Mouse (Mus musculus) urinary bladder, postnatal 10 days (tissue): ENCODE measurements around the gene Cep131.
A peak's percentile ranks its signal among the peaks of the same experiment; 100 is the strongest.

ENCODE experiments used
- DNase-seq: peaks from one replicate; pipeline ENCODE4 v3.0.0; 2022; ENCODE audit warnings: low spot score

Gene Cep131

GRCm38 (mm10) chr11:120086702-120087152, at the start of gene Cep131:
Gene Cep131 (minus strand): TSS chr11:120086827.
- peak; percentile 93 for DNase-seq

DNA sequence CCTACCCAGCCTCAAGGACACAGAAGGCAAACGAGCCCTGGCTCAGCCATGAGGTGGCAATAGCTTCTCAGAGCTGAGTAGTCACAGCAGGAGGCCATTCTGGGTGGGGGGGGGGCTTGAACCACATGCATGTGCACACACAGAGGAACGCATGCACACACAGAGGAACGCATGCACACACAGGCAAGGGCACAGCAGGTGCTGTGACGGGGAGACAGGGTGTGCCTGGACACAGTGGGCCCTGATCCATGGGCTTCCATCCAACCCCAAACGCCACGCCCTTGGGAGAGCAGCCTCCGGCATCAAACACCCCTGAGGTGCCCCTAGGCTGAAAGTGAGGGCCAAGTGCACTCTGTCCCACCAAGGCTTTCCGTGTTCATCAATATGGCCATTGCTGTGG, 49.6 kb upstream of the Cep131 start:
- no peak for DNase-seq

DNA sequence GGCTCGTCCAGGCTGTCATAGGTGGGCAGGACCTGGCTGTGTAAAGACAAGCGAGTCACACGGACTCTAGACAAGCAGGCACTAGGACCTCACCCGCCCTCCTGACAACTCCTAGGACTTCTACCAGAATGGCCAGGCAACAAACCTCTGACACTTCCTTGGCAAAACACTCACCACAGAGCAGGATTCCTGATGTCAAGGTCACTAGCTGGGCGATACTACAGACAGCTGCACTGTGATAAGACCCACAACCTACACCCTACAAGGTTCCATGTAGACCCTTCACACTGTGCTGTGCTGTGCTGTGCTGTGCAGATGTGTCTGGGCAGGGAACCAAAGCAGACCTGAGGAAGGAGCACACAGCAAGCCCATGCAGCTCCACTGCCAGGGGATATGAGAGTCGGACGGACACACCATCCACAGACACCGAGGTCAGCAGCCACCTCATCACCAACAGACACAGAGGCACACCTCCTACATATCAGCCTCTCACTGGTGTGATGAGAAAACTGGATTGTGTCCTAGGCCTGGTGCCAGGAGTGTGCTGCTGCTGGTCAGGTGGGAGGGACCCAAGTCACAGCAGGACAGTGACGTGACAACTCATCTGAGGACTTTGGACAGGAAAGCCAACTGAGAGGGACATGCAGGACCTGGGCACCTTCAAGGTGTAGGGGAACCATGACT, 48.4 kb upstream of the Cep131 start:
- DNase-seq: no peak

- no peak for DNase-seq
These were observed 47.5 kb upstream of the Cep131 start for GRCm38 (mm10) chr11:120134148-120134547.

DNA sequence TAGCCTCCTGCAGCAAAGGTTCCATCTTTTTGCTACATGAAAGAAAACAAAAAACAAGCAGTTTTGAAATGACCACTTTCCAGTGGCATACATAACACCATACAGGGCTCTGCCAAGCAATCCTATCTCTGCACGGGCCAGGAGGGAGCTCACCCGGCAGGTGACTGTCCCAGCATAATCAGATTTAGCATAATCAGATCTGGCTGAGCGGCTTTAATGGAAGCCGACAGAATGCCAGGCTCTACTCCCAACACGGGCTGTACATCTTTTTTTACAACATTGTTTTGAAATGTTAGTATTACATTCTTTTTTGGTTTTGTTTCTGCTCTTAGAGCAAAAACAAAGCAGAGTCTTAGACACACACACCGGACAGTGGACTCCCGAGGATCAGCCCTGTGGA, 42.7 kb upstream of the Cep131 start:
- no peak for DNase-seq

DNA sequence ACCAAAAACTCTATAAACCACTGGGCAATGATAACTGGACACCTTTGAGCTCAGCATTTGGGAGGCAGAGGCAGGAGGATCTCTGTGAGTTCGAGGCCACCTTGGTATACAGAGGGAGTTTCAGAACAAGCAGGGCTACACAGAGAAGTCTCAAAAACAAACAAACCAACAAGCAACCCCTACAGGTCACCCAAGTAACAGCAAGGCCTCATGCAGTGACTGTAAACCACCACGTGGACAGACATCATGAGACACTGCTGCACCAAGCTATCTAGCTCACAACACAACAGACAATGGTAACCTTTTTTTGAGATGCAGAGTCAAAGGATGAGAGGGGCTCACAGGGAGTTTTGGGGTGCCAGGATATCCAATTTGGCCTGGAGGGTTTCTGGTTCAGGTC, 40.2 kb upstream of the Cep131 start:
- DNase-seq: no peak

DNA sequence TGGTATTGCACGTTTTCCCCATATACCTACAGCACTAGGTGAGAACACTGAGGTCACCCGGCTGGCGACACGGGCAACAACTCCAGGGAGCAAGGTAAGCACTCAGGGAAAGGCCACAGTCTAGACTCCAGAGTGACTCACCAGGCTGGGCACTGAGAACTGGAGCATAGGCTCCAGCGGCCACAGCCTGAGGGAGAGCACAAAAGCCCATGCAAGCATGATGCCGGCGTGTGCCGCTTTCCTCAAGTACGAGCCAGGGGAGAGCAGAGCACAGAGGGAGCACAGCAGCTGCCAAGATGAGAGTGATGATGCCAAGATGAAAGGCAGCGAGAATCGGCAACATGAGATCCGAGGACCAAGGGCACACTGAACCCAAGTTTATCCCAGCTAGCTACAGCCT, 35.5 kb upstream of the Cep131 start:
- DNase-seq: no peak

- no peak for DNase-seq
These were observed 34.2 kb upstream of the Cep131 start for GRCm38 (mm10) chr11:120120642-120121420.

DNA sequence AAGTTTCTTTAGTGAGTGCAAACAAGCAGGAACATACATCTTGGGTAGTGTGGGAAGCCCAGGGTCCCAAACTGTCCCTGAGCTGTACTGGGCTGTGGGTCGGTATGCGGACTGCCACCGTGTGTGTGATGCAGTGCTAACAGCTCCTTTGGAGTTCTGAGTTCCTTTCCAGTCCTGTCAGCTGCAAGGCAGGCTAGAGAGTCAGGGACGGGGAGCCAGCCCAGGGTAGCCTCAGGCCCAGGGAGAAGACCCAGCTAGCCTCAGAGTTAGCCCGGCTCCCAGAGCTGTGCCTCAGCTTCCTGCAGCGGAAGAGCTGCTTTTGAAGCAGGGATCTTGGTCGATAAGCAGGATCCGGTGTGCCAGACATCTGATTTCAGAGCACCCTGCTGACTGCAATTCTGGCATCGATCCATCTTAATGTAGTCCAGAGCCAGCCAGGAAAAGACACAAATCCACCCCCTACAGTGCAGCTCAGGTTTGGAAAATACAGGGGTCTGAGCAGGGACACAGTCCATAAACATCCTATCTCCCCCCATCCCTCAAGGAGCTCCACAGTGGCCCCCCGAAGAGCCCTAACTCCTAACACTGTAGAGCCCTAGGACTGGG, 33.4 kb upstream of the Cep131 start:
- DNase-seq: no peak

DNA sequence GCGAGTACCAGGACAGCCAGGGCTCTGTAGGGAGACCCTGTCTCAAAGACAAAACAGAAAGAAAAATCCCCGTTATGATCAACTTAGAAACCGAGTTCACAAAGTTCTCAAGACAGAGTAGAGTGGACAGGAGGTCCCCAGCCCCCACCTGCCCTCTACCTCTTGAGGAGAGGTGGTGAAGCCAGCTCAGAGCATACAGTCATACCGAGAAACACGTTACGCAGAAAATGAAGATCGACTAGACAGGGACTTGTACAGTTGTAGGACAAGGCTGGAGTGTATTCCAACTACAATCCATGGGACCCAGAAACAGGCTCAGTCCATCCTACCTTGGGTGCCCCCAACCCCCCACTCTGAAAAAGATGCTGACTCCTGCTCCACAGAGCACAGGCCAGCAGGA, 32.5 kb upstream of the Cep131 start:
- no peak for DNase-seq

DNA sequence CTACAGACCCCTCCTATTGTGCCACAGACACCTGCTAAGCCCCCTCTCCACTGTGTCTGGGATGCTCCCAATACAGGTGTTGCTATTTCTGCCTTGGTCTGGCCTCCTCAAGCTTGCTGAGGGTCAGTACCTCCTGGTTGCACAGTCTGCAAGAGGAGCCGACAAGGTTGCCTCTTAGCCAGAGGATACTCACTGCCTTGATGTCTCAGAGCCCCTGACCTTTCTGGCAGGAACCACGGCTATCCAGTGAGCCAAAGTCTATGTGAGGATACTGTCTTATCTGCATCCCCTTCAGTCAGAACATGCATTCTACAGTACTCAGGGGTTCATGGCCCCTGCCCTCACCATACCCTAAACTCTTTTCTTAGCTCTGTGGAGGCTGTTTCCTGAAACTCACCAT, 31.0 kb upstream of the Cep131 start:
- DNase-seq: no peak

DNA sequence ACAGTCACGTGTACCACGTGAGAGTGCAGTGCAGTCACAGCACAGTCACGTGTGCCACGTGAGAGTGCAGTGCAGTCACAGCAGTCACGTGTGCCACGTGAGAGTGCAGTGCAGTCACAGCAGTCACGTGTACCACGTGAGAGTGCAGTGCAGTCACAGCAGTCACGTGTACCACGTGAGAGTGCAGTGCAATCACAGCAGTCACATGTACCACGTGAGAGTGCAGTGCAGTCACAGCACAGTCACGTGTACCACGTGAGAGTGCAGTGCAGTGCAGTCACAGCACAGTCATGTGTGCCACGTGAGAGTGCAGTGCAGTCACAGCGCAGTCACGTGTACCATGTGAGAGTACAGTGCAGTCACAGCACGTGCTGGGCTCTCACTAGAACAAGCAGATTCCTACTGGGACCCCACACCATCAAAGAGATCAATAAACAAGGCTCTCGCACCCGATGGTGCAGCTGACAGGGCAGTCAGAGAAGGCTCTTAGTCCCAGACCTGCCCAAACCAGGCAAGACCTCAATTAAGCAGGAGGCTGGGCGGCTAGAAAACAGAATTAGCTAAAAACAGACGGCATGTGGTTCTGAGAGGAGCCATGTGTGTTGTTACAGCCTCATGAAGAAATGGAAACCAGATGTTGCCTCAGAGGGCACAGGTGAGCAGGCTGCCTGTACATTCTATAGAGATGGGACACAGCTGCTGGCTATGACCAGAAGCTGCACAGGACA, 28.0 kb upstream of the Cep131 start:
- DNase-seq: no peak

DNA sequence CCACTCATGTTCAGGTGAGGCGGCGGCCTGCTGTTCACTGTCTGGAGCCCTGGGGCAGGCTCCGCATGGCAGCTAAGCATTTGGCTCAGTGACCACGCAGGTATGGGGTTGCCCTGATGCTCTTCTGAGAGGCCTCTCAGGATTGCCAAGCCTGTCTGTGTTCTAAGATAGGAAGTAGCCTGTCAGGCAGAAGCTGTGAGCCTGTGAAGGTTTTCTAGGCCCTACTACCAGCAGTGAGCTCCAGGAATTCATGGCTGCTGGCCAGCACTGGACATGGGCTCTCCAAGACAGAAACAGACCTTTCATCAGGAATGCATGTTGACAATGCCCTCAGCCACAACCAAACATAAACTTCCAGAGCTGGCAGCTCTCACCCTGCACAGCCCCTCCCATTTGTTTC, 25.5 kb upstream of the Cep131 start:
- no peak for DNase-seq

DNA sequence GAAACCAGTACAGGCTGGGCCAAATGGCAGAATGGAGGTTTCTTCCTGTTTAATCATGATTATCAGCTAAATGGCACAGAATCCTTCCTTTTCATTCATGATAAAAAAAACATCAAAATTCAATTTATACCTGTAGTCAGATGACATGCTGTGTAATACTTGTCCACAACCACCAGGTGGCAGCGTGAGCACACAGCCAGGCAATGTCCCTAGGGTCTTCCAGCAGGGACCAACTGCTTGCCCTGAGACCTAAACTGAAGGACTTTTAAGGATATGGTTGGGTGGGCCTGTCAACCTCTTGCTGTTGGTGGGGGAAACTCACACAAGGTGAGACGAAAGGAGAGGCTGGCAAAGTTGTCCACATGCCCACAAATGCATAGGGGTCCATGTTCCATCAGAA, 24.4 kb upstream of the Cep131 start:
- no peak for DNase-seq

GRCm38 (mm10) chr11:120110554-120110953, 23.9 kb upstream of the Cep131 start:
- DNase-seq: no peak

- DNase-seq: no peak
These were observed 23.1 kb upstream of the Cep131 start for GRCm38 (mm10) chr11:120109558-120110210.

DNA sequence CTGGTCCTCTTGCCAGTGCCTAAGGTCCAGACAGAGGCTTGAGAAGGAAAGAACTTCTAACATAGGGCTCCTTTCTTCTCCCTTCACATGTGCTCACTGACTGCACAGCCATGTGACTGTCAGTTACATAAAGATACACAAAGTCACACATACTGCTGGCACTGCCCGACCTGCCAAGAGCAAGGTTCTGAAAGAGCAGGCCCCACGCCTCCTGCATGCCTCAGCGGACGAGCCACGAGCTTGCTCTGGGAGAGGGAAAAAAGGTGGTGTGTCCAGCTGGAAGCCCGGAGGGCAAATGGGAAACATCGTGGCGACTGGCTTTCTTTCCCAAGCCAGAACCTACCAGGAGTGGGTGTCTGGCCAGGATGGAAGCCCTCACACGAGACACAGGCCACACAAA, 21.2 kb upstream of the Cep131 start:
- no peak for DNase-seq

- DNase-seq: no peak
These were observed 20.4 kb upstream of the Cep131 start for GRCm38 (mm10) chr11:120107026-120107425.

DNA sequence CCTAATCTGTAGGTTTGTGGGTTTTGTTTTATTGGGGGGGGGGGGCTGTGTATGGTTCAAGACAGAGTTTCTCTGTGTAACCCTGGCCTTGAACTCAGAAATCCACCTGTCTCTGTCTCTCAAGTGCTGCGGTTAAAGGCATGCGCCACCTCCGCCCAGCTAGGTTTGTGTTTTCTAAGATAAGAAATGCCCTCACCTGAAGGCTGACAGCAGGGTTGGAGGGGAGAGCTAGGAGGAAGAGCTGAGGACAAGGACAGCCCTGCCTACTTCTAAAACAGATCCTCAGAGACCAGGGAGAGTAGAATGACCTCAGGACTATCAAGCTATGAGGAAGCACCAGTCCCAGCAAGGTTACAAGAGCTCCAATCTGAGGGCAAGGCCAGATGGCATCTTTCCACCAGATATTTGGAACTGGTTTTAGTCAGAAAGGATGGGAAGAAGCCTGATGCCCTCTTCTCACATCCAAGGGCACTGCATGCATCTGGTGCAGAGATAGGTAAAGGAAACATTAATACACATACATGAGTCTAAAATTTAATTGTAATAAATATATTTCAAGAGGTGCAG, 16.9 kb upstream of the Cep131 start:
- DNase-seq: no peak

DNA sequence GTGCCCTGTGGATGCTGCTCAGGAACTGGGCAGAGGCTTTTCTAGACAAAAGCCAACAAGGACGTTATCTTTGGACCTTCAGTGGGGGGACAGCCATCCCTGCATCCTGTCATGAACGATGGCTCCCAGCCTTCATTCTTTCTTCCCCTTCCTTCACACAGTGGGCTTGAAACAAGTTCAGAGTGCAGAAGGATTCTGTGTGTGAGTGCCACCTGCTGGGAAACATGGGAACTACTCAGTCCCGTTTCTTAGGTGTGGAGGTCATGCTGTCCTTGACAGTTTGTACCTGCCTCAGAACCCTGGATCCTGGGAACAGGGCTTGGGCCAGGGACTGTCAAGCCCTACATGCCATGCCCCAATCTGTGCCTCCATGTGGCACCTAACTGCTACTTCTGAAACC, 14.4 kb upstream of the Cep131 start:
- no peak for DNase-seq

DNA sequence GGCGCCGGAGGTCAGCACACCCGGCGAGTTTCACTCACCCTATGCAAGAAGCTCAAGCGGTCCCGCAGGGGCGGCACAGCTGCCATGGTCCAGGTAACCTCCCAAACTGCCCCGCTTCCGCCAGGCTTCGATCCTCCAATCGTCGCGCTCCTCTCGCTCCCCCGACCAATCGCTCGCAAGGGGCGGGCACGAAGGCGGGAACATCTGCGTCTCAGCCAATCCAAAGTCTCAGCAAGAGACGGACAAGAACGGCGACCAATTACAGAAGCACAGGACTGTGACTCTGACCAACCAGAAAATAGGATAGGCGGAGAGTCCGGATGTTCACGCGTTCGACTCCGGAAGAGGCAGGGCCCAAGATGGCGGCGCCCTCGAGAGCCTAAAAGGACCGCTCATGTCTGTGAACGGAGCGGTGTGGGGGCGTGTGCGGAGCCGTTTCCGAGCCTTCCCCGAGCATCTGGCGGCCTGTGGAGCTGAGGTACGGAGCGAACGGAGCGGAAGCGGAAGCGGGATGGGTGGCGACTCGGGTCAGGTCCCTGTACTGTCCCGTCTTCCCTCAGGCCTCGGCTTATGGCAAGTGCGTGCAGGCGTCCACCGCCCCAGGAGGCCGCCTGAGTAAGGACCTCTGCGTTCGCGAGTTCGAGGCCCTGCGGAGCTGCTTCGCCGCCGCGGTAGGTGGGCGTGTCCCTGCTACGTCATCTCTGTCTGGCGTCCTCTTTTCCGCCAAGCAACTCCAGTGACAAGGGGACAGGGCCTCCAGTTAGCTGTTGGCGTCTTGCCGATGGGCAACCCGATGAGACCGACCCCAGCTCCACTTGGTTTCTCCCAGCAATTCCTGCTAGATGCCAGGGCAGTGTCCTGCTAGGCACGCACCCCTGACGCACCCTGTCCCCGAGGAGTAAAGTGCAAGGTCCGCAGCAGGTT, 12.2 kb upstream of the Cep131 start, which contains the start of the genes Tepsin and Ndufaf8:
Tepsin (minus strand) TSS at position 144 of the 924 bp plus-strand sequence.
Ndufaf8 (plus strand) TSS at position 341 of the 924 bp plus-strand sequence.
- peak; percentile 86 for DNase-seq
